Mouse (Mus musculus): Measurements from ENCODE around the gene Vav2.

- TF ChIP-seq CTCF (IDR thresholded peaks at IDR 0.05; ENCODE audit: low read depth) (no peak), EP300 (IDR thresholded peaks at IDR 0.05; ENCODE audit: low read depth) (no peak)
These were observed 12.7 kb downstream of the Vav2 start for GRCm38 (mm10) chr2:27413936-27414657.
